Mouse (Mus musculus) adrenal gland, postnatal 10 days (tissue): ENCODE results near the gene Cdhr1. TPM values are rescaled to one million over a fixed set of nuclear protein-coding genes. Genes with fewer than 3 reads are reported as not detected.
"Not testable (repeated sequence)": the region's sequence is repeated elsewhere in the genome, so short reads cannot be mapped to it uniquely, and the experiment has no call there.

Experiments used
- DNase-seq: peaks from one replicate; pipeline ENCODE4 v3.0.0; 2021; ENCODE audit warnings: mixed read lengths
- long read RNA-seq, 2 experiments: library from polyadenylated mRNA; stranded (forward); transcript quantifications; one replicate each; pipeline ENCODE4 v2.0.0; 2021
- total RNA-seq, 2 experiments: library from RNA; stranded (reverse); gene quantifications; 2 replicates each; pipeline ENCODE4 v1.2.3; 2021

Gene Cdhr1
- under 1 TPM; 0.15 to 0.30 TPM for total RNA-seq
- long read RNA-seq, experiment 1, result 0 reads
- long read RNA-seq, experiment 2, result 0 reads

DNA sequence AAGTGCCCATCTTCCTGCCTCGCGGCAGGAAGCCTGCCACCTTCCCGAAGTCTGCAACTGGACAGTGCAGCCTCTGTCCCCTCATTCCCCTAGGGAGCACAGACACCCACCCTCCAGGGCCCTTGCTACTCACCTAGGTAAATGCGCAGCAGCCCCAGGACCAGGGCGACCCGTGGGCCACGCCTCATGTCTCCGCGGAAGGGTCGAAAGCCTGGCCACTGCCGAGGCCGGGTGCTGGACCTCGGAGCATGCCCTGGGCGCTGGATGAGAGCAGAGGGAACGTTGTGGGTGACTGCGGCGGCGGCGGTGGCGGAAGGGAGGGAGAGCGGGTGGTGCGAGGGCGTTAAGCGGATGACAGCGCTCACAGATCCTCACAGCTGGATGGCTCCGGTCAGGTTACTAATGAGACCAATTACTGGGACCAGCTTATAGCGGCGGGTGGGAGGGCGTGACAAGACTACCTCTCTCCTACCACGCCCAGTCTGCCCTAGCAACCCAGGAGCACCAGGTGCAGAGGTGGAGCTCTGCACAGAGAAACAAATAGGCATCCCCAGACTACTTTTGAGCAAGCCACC is at the start of gene Cdhr1:
TSS of gene Cdhr1 (minus strand) at position 392 of the 575 bp plus-strand sequence.
- DNase-seq, result peak; percentile 18

DNA sequence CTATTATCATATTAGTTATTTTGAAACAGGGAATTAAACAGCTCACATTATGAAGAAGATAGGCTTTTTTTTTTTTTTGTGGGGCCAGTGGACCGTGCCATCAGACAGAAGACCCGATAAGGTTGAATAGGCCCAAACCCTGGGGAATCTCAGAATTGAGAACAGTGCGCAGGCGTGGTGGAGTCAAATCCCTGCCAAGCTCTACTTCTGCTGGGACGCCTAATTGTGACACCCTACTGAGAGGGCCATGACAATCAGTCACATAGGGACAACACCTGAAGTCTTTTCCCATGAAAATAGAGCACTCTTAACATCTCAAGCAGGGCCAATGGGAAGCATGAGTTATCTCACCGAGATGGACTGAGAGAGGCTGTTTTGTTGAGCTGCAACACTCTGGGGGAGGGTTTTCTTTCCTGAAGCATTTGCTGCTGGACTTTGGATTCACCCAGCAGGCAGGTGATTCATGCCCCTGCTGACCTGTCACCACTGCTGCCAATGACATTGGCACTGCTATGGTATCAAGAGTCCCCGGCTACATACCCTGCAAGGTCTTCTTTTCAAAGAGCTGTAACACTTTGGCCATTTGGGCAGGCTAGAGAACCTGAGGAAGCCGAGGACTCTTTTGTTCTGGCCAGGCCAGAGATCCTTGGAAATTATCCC is 41.0 kb upstream of the Cdhr1 start:
- DNase-seq, result no peak

DNA sequence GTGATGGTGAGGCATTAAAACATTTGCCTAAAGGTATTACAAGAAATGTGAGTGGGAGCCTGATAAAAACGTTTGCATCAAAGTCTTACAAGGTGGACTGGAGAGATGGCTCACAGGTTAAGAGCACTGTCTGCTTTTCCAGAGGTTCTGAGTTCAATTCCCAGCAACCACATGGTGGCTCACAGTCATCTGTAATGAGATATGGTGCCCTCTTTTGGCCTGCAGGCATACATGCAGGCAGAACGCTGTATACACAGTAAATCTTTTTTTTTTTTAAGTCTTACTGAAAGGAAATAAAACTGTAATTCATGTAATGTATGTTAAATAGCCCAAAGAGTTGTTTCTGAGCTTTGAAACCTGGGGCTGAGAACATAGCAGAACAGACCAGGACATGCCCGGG is 39.4 kb upstream of the Cdhr1 start:
- DNase-seq, result not testable (repeated sequence)

DNA sequence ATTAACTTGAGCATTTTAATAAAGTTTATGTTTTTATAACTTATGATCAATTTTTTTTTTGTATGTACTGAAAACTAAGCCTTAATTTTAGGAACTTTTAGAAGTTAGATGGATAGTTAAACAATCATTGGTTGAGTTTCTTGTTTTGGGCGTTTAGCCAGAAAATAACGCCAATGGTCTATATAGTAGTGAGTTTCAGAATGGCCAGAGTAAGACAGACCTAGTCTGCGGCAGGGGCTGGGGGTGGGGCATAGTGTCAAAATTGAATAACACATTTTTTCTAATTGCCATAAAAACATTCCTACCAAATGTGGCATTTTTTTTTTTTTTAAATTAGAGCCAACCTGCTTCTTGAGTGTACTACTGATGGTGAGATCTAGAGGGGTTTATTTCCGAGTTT is 38.0 kb upstream of the Cdhr1 start:
- DNase-seq, result no peak

DNA sequence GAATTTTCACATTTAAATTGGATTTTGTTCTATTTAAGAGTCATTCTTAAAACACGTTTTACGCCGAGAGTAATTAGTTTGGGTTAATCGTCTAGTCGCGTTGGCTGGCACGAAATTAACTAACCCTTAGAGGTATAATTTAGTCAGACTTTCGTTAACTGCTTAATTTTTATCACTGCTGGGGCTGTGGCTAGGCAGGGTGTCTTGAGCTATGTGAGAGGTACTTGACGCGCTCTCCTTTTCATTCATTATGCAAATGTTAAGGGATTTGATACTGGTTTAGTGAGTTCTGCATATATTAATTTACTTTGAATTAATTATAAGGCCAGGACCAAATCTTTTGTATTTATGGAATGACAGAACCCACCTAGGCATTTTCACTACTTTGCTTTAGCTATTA is 37.5 kb upstream of the Cdhr1 start:
- DNase-seq, result peak; percentile 15

DNA sequence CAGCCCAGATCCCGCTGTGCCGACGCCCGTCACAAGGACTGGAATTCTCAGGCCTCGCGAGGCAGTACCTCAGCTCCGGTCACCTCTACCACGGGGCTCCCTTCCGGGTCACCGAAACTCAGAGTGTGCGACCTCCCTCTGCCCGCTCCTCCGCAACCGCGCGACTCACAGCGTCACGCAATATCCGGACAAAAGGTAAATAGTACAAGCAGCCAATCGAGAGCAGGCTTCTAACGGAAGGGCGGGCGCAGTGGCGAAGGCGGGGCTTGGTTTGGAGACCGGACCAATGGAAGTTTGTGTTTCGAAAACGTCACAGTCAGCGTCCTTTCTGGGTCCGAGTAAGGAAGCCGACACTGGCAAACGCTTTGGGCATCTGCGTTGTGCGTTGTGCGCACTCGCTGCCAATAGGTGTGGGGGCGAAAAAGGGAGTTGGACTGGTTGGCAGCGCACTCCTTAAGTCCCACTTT is 37.0 kb upstream of the Cdhr1 start, which contains the start of gene Ghitm:
TSS of gene Ghitm (minus strand) at position 146 of the 467 bp plus-strand sequence.
- DNase-seq, result peak; percentile 96

DNA sequence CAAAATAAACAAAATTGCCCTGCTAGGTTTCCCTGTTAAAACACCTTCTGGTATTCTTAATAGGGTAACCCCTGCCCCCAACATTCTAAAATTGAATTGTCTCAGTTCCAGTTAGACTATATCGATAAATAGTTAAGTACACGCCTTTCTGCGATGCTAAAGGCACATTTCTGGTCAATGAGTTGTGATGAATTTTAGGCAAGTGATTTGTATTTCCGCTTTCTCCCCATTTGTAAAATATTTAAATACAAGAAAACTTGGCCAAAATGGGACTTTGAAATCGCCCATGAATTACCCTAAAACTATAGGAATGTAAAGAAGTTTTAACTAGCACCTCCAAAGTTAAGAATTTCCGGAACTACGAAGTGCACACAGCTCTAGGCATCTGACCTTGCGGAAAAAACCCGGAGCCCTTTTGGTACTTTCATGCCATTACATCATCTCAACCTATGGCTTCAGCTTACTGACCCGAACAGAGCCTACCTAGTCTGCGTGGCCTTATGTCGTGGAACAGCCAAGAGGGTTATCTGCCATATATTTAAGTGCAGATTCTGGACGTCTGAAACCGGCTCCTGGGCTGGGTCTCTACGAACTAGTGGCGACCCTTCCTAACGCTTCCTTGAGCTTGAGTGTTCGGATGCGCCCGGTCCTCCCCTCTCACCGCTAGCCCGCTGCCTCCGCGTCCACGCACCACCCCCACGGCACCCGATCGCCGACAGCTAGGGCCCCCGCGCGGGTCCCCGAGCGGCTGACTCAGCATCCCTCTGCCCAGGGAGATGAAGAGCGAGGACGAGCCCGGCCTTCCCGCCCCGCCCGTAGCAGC is 36.4 kb upstream of the Cdhr1 start:
- DNase-seq, result no peak

DNA sequence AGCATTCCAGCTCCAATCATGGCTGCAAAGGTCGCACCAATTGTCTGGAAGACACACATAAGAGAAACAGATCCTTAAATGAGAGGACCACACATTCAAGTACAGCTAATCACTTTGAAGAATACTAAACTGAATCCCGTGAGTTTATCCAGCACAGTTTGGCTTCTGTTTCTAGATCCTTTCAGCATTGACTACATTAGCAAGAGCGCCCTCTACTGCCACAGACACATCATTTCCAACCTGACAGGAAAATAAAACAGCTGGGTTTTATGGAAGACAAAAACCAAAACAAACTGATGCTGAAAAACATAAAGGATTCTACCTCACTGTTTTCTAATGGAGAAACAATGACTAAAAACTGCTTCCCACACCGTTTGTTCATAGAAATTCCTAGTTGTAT is 29.5 kb upstream of the Cdhr1 start:
- DNase-seq, result peak; percentile 60

DNA sequence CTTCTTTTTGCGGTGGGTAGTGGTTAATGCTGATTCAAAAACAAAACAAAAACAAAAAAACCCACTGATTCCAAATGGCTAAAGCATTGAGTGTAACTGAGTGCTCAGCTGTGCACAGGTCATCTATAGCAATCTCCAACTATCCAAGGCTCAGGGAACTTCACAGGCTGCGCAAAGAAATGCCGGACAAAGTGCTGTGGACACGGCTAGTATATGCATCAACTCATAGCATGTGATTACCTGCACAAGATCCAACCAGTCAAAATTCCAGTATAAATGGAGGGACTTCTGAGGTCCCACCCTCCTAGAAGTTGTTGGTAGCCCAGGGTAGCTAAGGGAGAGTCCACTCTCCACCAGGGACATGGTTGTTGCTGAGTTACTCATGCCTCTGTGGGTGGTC is 21.1 kb upstream of the Cdhr1 start:
- no peak for DNase-seq

DNA sequence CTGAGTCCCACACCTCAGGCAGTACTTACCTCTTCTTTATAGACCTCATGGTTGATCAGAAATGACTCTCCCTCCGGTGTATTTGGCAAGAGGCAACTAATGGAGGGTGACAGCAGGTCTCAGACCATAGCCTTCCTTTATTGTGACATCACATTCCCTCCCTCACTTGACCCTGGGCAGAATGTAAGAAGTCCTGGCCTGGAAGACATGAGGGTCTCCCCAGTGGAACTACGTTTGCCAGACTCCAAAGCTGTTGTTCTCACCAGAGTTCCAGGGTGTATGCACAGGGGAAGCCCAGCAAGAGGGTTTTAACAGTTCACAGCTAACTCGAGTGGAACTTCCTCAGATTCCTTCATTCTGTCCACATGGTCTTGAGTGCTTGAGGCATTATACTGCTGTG is 15.8 kb upstream of the Cdhr1 start, which contains the start of gene 2610528A11Rik:
TSS of gene 2610528A11Rik (minus strand) at position 101 of the 400 bp plus-strand sequence.
- no peak for DNase-seq

DNA sequence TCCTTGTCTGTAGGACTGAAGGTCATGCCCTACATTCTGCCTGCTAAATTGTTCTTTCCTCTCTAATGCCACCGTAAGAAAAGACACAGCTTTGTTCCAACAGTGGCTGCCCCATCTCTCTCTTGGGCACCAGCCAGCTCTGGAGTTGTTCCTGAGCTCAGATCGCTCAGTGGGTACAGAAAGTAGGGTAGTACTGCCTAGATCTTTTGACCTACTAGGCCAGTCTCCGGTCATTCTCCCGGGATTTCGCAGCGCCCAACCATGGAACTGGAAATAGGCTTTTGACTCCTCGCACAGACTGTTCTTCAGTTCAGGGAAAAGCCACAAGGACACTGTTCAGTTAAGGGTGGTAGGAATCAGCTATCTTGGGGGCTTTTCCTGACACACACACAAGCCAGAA is 14.8 kb upstream of the Cdhr1 start:
- peak; percentile 70 for DNase-seq

DNA sequence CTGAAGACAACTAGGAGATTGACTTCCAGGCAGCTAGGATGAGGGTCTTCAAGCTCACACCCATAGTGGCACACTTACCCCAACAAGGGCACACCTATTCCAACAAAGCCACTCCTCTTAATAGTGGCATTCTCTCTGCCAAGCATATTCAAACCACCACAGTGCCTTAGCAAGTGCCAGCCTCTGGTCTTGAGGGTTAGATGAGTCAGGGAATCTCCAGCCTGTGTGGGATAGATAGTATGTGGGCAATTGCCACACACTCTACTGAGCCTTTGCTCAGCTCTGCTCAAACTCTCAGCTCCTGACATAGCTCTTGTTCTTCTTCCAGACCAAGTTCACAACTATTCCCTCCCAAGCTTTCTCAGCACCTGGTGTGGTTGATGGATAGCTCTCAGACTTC is 13.2 kb upstream of the Cdhr1 start:
- no peak for DNase-seq

DNA sequence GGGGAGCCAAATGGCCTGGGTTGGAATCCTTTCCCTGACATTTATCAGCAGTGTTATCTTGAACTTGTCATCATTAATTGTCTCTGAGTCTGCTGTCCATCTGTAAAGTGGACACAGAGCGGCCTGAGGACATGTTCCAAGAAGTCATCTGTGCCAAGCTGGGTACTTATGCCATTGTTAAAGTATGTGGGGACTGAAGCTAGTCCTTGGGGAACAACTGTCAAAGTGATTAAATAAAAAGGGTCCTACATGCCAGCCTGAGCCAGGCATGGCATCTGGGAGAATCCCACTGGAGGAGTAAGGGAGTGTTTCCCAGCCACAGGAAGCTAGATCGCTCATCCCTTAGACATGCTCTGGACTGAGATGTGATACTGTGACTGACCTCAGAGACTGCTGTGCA is 12.3 kb upstream of the Cdhr1 start:
- no peak for DNase-seq

DNA sequence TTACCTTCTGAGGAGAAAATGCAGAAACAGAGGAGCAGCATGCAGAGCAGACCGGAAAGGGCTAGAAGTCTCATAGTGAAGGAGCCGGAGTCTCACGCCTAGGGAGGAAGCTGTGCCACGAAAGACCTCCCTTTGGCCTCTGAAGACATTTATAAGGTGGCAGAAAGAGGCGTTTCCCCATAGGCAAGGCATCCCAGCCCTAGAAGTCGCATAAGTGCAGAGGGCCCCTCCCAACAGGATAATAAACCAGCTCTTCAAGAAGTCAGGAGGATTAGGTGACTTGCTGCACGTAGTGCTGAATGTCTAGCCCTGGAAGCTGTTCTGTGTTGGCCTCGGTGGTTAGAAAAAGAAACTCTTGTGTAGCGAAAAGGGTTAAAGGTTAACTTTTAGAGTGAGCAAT is 11.8 kb upstream of the Cdhr1 start:
- DNase-seq, result no peak

DNA sequence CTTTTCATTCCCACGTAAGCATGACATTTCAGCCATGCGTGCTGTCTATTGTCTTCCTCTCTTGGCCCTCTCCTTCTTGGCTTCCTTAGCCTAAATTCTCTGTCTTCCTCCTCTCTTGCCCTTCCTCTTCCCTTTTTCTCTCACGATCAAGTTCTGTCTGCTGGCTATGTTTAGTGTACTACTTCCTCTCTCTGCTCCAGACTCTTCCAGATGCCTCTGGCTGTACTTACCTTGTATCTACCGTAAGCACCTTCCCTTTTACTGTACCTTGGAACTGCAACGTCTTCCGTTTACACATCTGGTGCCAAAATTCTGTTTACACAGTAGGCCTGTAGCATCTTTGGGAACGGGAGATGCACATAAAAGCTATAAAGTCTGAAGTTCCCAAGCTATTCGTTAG is 11.3 kb upstream of the Cdhr1 start:
- DNase-seq, result no peak

DNA sequence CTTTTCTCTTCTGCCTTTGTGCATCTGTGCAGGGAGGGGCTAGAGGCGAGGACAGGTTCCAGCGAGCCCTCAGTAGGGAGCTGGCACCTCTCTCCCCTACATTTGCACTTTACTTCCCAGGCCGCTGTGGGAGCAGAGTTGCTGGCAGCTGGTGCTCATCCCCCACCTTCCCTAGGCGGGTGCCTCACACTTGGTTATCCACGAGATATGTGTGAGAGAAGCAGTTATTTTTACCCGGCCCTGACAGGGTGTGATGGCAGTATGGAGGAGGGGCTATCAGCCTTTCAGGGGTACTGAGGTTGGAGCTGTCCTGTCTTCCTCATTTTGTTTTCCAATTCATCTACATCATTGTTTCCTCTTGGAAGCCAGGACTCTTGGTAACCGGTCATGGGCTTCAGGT is 7.7 kb upstream of the Cdhr1 start:
- no peak for DNase-seq

DNA sequence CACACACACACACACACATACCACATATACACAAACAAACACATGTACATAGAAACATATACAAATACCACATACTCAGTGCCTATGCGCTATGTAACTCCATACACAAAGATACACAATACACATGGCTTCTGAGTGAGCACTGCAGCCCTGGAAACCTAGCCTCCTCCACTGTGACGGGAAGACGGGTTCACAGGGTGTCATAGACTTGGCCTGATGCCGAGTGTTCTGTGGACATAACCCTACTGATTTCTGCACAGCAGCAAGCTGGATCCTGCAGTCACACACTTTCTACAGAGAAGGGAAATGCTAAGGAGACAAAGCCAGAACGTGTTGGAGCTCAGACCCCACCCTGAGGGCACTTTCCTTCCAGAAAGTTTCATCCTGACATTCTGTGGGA is 6.6 kb upstream of the Cdhr1 start:
- DNase-seq, result peak; percentile 53

DNA sequence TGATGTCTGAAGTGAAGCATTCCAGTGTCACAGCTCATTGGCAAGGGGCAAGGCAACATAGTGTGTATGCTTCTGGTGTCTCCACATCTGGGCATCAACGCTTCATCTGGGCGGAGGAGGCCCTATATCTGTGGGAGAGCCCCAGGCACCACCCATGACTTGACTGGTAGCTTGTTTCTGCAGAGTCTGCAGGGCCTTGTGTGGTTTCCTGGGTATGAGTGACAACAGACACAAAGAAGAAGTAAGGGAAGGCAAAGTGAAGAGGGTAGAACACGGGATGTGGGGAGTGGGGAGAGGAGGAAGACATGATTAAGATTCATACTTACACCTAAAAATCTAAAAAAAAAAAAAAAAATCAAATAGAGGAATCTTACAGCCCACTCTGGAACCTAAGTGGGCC is 4.3 kb upstream of the Cdhr1 start:
- DNase-seq, result no peak

DNA sequence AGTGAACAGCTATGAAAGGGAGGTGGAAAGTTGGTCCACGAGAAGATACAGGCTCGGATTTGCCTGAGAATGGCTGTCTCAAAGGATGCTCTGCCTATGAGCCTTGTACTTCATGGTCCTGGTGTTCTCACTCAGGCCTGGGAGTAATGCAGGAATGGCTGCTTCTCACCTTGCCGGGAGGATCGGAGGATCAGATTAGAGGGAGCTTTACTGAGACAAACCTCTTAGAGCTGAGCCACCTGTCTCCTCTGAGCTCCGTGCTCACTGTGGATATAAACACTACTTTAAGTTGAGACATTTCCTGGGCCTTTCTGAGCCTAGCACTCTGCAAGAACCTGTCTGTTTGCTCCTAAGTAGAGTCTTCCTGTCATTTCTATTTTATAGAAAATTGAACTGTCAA is 3.4 kb upstream of the Cdhr1 start:
- no peak for DNase-seq

DNA sequence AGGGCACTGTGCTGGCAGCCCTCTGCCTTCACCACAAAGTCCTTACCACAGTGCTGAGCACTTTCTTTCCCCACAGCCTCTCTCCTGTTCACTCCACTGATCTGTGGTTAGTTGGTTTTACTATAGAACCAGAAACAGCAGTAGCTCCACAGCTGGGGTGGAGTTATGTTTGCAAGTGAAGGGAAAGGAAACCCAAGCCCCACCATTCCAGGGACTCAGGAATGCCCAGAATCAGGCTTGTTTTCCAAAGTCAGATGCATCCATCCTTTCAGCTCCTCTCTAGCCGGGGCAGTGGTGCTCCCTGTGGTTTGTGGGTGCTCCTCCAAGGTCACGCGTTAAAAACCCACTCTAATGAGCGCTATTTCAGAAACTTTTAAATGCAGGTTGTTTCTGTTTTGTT is 2.6 kb downstream of the Cdhr1 start:
- no peak for DNase-seq

DNA sequence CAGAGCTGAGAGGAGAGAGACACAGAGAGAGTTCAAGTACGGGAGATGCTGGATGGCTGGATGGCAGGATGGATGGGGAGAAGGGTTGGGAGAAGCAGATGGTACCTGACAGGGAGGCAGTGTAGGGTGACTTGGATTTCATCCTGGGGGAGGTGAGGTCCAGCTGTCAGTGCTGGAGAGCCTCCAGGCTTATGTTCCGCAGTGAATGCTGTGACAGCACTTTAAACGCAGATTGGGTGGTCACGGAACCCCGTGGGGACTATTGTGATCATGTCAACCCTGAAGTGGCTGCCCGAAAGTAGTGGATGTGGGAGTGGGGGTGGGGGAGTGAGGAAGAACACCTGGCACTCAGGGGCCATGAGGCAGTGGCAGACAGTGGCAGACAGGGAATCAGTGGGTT is 3.7 kb downstream of the Cdhr1 start:
- no peak for DNase-seq

DNA sequence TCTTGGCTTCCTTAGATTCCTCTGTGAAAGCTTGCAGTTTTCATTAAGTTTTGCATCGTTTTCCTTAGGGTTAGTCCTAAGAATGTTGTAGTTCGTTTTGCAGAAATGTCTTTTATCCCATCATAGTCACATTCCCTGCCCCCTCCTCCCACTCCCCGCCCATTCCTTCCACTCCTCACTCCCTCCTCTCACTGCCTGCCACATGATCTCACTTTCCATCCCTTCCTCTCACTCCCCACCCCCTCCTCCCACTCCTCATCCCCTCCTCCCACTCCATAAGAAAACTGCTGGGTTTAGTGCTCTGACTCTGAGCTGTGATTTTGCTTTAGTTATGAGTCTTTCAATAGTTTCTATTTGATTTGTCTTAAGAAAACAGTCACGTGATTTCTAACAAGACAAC is 14.4 kb downstream of the Cdhr1 start:
- no peak for DNase-seq

DNA sequence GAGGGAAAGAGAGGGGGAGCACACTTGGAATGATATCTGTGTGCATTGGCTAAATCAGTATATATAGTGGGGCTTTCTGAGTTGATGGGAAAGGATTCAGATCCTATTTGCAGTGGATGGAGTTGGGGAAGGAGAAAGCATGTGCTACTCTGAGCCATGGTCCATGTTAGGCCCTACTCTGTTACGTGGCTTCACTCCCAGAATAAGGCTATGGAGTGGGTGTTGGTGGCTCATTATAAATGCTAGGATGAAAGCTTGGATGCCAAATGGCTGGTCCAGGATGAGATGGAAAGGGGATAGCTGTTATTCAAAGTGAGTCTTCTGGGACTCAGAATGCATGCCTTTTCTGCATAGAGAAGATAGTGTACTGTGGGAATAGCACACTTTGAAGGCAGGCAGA is 17.4 kb downstream of the Cdhr1 start:
- no peak for DNase-seq
